8 mouse cellular contexts compared by ENCODE assay signal in the genomic region with DNA sequence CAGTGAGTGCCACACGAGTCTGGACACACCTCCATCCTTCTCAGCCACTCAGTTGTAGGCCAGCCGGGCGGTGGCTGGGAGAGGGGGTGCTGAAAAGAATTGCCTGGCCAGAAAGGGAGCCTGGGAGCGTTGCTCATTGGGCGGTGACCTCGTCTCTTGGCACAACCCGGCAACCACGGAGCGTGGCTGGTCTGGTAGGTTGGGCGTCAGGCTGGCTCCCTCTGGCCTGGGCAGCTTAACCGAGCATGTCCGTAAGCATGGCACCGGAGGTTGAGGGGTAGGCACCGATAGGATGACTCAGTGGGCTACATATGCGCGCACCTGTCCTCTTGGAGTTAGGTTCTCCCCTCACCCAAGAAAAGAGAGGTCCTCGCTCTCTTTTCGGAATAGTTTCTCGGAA. TPM values are rescaled to one million over a fixed set of nuclear protein-coding genes. Genes with fewer than 3 reads are reported as not detected.
DNase-seq lines count a peak whose midpoint lies in the region; ATAC-seq and TF ChIP-seq lines count a peak whose summit lies in the region.
"Had no signal": no experiment of that assay in that cellular context is flagged by ENCODE, and none has a peak within 500 bp of the region (broad histone marks: within the 10 kb centered on the region; RNA-seq: fewer than 3 reads in every experiment).

No protein-coding gene starts in this region.

- peak; percentile 22; the same call in 1 of the 2 replicates for ATAC-seq in common myeloid progenitor, adult 5-6 weeks (replicated peaks; ENCODE audit: low read depth, poor library complexity, severe bottlenecking)
- peak; percentile 26 for ATAC-seq in intestine, postnatal 0 days
- no peak for ATAC-seq in midbrain, embryonic 14.5 days (ENCODE audit: low FRiP score, low TSS enrichment)

- peak overlapping the region; percentile 90 for H3K27ac ChIP-seq in intestine, postnatal 0 days (ENCODE audit: low read depth, low read length)
- H3K27ac ChIP-seq in limb, embryonic 10.5 days: peak overlapping the region; percentile 88
- H3K27ac ChIP-seq in midbrain, embryonic 14.5 days (replicated peaks; ENCODE audit: low read depth, low read length): peak overlapping the region; percentile 98
- peak overlapping the region; percentile 71 for H3K27ac ChIP-seq in testis, adult 2 months (ENCODE audit: control insufficient read depth, insufficient read depth, low read depth, low read length)

- H3K36me3 ChIP-seq in intestine, postnatal 0 days (ENCODE audit: control insufficient read depth, insufficient read depth): no peaks in the 10 kb centered on the region
- peaks cover 4% of the 10 kb centered on the region; the same call in 1 of the 2 replicates for H3K36me3 ChIP-seq in limb, embryonic 10.5 days
- H3K36me3 ChIP-seq in midbrain, embryonic 14.5 days (ENCODE audit: control insufficient read depth, insufficient read depth, low read length): no peaks in the 10 kb centered on the region
- H3K36me3 ChIP-seq in testis, adult 2 months (ENCODE audit: control insufficient read depth, insufficient read depth, low read length): no peaks in the 10 kb centered on the region

- peak overlapping the region; percentile 56 for H3K9ac ChIP-seq in intestine, postnatal 0 days (ENCODE audit: low read depth, low read length)
- peak overlapping the region; percentile 92 for H3K9ac ChIP-seq in midbrain, embryonic 14.5 days (replicated peaks; ENCODE audit: low read length)

- H3K4me2 ChIP-seq in intestine, postnatal 0 days (replicated peaks; ENCODE audit: low read depth): peak overlapping the region; percentile 91
- H3K4me2 ChIP-seq in midbrain, embryonic 14.5 days (ENCODE audit: low read length): peak overlapping the region; percentile 89

- peak overlapping the region; percentile 59 for H3K4me3 ChIP-seq in intestine, postnatal 0 days (ENCODE audit: low read depth, low read length)
- peak overlapping the region; percentile 68 for H3K4me3 ChIP-seq in limb, embryonic 10.5 days
- H3K4me3 ChIP-seq in midbrain, embryonic 14.5 days (replicated peaks; ENCODE audit: low read depth, low read length): peak overlapping the region; percentile 77
- H3K4me3 ChIP-seq in testis, adult 2 months (ENCODE audit: control insufficient read depth, low read depth, low read length): peak overlapping the region; percentile 68

- intact Hi-C loops in gastrocnemius, postnatal 36 days (cut with DNase I): loop anchor here (5.0 kb wide), 1 partner anchor 37 kb away; no protein-coding TSS in a partner anchor

- TF ChIP-seq CTCF in intestine, postnatal 0 days (IDR thresholded peaks at IDR 0.05; ENCODE audit: low read depth): no peak
- no peak for TF ChIP-seq CTCF in testis, adult 2 months (IDR thresholded peaks at IDR 0.05; ENCODE audit: control insufficient read depth, insufficient read depth, insufficient replicate concordance, low read depth, low read length)

- H3K27me3 ChIP-seq in intestine, postnatal 0 days (replicated peaks; ENCODE audit: control insufficient read depth, insufficient read depth, low read length): no peaks in the 10 kb centered on the region
- H3K27me3 ChIP-seq in limb, embryonic 10.5 days (ENCODE audit: low read depth, poor library complexity, severe bottlenecking): peaks cover 78% of the 10 kb centered on the region
- H3K27me3 ChIP-seq in midbrain, embryonic 14.5 days (ENCODE audit: control insufficient read depth, insufficient read depth, low read length): no peaks in the 10 kb centered on the region
- H3K27me3 ChIP-seq in testis, adult 2 months (ENCODE audit: control insufficient read depth, insufficient read depth, low read length): no peaks in the 10 kb centered on the region

- no peaks in the 10 kb centered on the region for H3K9me3 ChIP-seq in intestine, postnatal 0 days (ENCODE audit: control insufficient read depth)
- H3K9me3 ChIP-seq in limb, embryonic 10.5 days (replicated peaks): no peaks in the 10 kb centered on the region
- no peaks in the 10 kb centered on the region for H3K9me3 ChIP-seq in midbrain, embryonic 14.5 days (ENCODE audit: control insufficient read depth, low read length)

- no peak; the same call in 1 of the 2 replicates for TF ChIP-seq POLR2A in testis, adult 2 months (IDR thresholded peaks at IDR 0.05; ENCODE audit: control insufficient read depth, low read depth, low read length)

- 2% methylated on average over 18 of the region's 19 CpGs for WGBS in intestine, postnatal 0 days
- 3% methylated on average over 19 of the region's 19 CpGs for WGBS in limb, embryonic 10.5 days
- WGBS in midbrain, embryonic 14.5 days: 2% methylated on average over 19 of the region's 19 CpGs

- peaks cover 23% of the 10 kb centered on the region for H3K4me1 ChIP-seq in intestine, postnatal 0 days (replicated peaks; ENCODE audit: control insufficient read depth, insufficient read depth, low read length)
- H3K4me1 ChIP-seq in limb, embryonic 10.5 days: peaks cover 69% of the 10 kb centered on the region
- peaks cover 50% of the 10 kb centered on the region for H3K4me1 ChIP-seq in midbrain, embryonic 14.5 days (ENCODE audit: control insufficient read depth, insufficient read depth, low read length)
- peaks cover 15% of the 10 kb centered on the region for H3K4me1 ChIP-seq in testis, adult 2 months (ENCODE audit: control insufficient read depth, insufficient read depth, low read length)

- peak; percentile 81 for DNase-seq in adrenal gland, adult 8-10 months
- DNase-seq in gastrocnemius, postnatal 36 days: peak; percentile 76 to 79
- DNase-seq in limb, embryonic 10.5 days (ENCODE audit: low spot score): peak; percentile 53
- DNase-seq in midbrain, embryonic 14.5 days: peak; percentile 69

RNA-seq across cellular contexts. Expression of gene Ddr1, which starts 4.5 kb away (rescaled TPM):
- 10 to 100 TPM; 40.1 to 81.5 (median 56.4) TPM for total RNA-seq in adrenal gland, adult 8-10 months (2022)
- total RNA-seq in common myeloid progenitor, adult 5-6 weeks (2017): not detected in 2 replicates
- 10 to 100 TPM; 12.7 to 15.0 TPM for total RNA-seq in gastrocnemius, postnatal 36 days (2021)
- 27.8 and 30.0 TPM in 2 replicates for polyA plus RNA-seq in intestine, postnatal 0 days (2015; fragmentation: Nextera tagmentation; extraction: Ambion mirVana)
- polyA plus RNA-seq in limb, embryonic 10.5 days (2016; fragmentation: Nextera tagmentation; extraction: Ambion mirVana): 18.3 and 21.9 TPM in 2 replicates
- polyA plus RNA-seq in midbrain, embryonic 14.5 days (2014; fragmentation: Nextera tagmentation; extraction: Ambion mirVana): 52.9 and 87.2 TPM in 2 replicates
- 11.9 and 12.6 TPM in 2 replicates for polyA plus RNA-seq in testis, adult 2 months (2012; rRNA removed)

RNA-seq across cellular contexts. Expression of gene Gtf2h4, which starts 26.4 kb away (rescaled TPM):
- 10 to 100 TPM; 23.5 to 30.6 (median 24.6) TPM for total RNA-seq in adrenal gland, adult 8-10 months (2022)
- 16.5 and 23.3 TPM in 2 replicates for total RNA-seq in common myeloid progenitor, adult 5-6 weeks (2017)
- 10 to 100 TPM; 15.3 to 19.0 TPM for total RNA-seq in gastrocnemius, postnatal 36 days (2021)
- polyA plus RNA-seq in intestine, postnatal 0 days (2015; fragmentation: Nextera tagmentation; extraction: Ambion mirVana): 16.9 and 18.1 TPM in 2 replicates
- polyA plus RNA-seq in limb, embryonic 10.5 days (2016; fragmentation: Nextera tagmentation; extraction: Ambion mirVana): 67.0 and 72.4 TPM in 2 replicates
- 23.6 and 25.5 TPM in 2 replicates for polyA plus RNA-seq in midbrain, embryonic 14.5 days (2014; fragmentation: Nextera tagmentation; extraction: Ambion mirVana)
- polyA plus RNA-seq in testis, adult 2 months (2012; rRNA removed): 29.4 and 33.7 TPM in 2 replicates

RNA-seq across cellular contexts. Expression of gene Vars2, which starts 32.5 kb away (rescaled TPM):
- total RNA-seq in adrenal gland, adult 8-10 months (2022): 10 to 100 TPM; 30.9 to 60.3 (median 45.3) TPM
- 13.2 and 44.4 TPM in 2 replicates for total RNA-seq in common myeloid progenitor, adult 5-6 weeks (2017)
- 10 to 100 TPM; 12.5 to 12.9 TPM for total RNA-seq in gastrocnemius, postnatal 36 days (2021)
- polyA plus RNA-seq in intestine, postnatal 0 days (2015; fragmentation: Nextera tagmentation; extraction: Ambion mirVana): 6.0 and 6.3 TPM in 2 replicates
- 21.1 and 21.5 TPM in 2 replicates for polyA plus RNA-seq in limb, embryonic 10.5 days (2016; fragmentation: Nextera tagmentation; extraction: Ambion mirVana)
- 9.5 and 14.8 TPM in 2 replicates for polyA plus RNA-seq in midbrain, embryonic 14.5 days (2014; fragmentation: Nextera tagmentation; extraction: Ambion mirVana)
- polyA plus RNA-seq in testis, adult 2 months (2012; rRNA removed): 9.5 and 9.8 TPM in 2 replicates

RNA-seq across cellular contexts. Expression of gene Mucl3, which starts 56.4 kb away (rescaled TPM):
- total RNA-seq in adrenal gland, adult 8-10 months (2022): not detected
- total RNA-seq in common myeloid progenitor, adult 5-6 weeks (2017): not detected in 2 replicates
- total RNA-seq in gastrocnemius, postnatal 36 days (2021): not detected
- polyA plus RNA-seq in intestine, postnatal 0 days (2015; fragmentation: Nextera tagmentation; extraction: Ambion mirVana): 2.8 and 16.7 TPM in 2 replicates
- 0.08 and 0.24 TPM in 2 replicates for polyA plus RNA-seq in limb, embryonic 10.5 days (2016; fragmentation: Nextera tagmentation; extraction: Ambion mirVana)
- polyA plus RNA-seq in midbrain, embryonic 14.5 days (2014; fragmentation: Nextera tagmentation; extraction: Ambion mirVana): not detected in 2 replicates
- polyA plus RNA-seq in testis, adult 2 months (2012; rRNA removed): 0.10 and 0.11 TPM in 2 replicates
- total RNA-seq: left cerebral cortex, postnatal 10 days had no signal
